Mouse (Mus musculus): ENCODE data around the gene Bloc1s2.
"Not testable (repeated sequence)": the region's sequence is repeated elsewhere in the genome, so short reads cannot be mapped to it uniquely, and the experiment has no call there.

The Bloc1s2 gene

GRCm38 (mm10) chr19:44127729-44128497, 18.3 kb downstream of the Bloc1s2 start:
- no peak for DNase-seq (ENCODE audit: low read depth)

- no peak for DNase-seq (ENCODE audit: low read depth)
Measured at GRCm38 (mm10) chr19:44121137-44121536, 25.1 kb downstream of the Bloc1s2 start.

- DNase-seq (ENCODE audit: low read depth): not testable (repeated sequence)
Measured at GRCm38 (mm10) chr19:44120686-44121085, 25.6 kb downstream of the Bloc1s2 start.

GRCm38 (mm10) chr19:44117793-44118192, 28.5 kb downstream of the Bloc1s2 start:
- no peak for DNase-seq (ENCODE audit: low read depth)

- DNase-seq (ENCODE audit: low read depth): peak; percentile 49
Measured at GRCm38 (mm10) chr19:44111706-44112105, 34.5 kb downstream of the Bloc1s2 start.

- no peak for DNase-seq (ENCODE audit: low read depth)
Measured at GRCm38 (mm10) chr19:44110356-44110755, 35.9 kb downstream of the Bloc1s2 start.

- no peak for DNase-seq (ENCODE audit: low read depth)
Measured at GRCm38 (mm10) chr19:44108996-44109395, 37.2 kb downstream of the Bloc1s2 start.

GRCm38 (mm10) chr19:44107661-44108521, 38.4 kb downstream of the Bloc1s2 start:
- DNase-seq (ENCODE audit: low read depth): no peak

- peak; percentile 94 for DNase-seq (ENCODE audit: low read depth)
Measured at GRCm38 (mm10) chr19:44106831-44107660, 39.2 kb downstream of the Bloc1s2 start, which contains the start of gene Chuk. Chuk (minus strand) TSS chr19:44107480.

GRCm38 (mm10) chr19:44104393-44104792, 41.9 kb downstream of the Bloc1s2 start:
- DNase-seq (ENCODE audit: low read depth): peak; percentile 24

GRCm38 (mm10) chr19:44103001-44103400, 43.2 kb downstream of the Bloc1s2 start:
- DNase-seq (ENCODE audit: low read depth): no peak

- DNase-seq (ENCODE audit: low read depth): no peak
Measured at GRCm38 (mm10) chr19:44100840-44101239, 45.4 kb downstream of the Bloc1s2 start.

All from 416B (cell line).